Mouse (Mus musculus): ENCODE measurements at regions not wholly inside any gene's neighbourhood (a gene's known extent, or its start where the extent isn't known, plus 50 kb on each side); places are given as distances from the start of the nearest gene placed in this dataset.

GRCm38 (mm10) chr5:149815879-149816278, 137.8 kb downstream of the B3glct start:
- no peak overlapping the region for H3K4me2 ChIP-seq (ENCODE audit: low read depth, low read length)
- H3K36me3 ChIP-seq (ENCODE audit: control insufficient read depth, insufficient read depth): no peaks in the 10 kb centered on the region
- no peaks in the 10 kb centered on the region for H3K9me3 ChIP-seq (replicated peaks; ENCODE audit: control insufficient read depth, low read length)
- no peak for ATAC-seq (replicated peaks; ENCODE audit: extremely low read depth, insufficient read depth, low FRiP score)
- no peak overlapping the region for H3K27ac ChIP-seq (ENCODE audit: low read length)
- no peaks in the 10 kb centered on the region for H3K4me1 ChIP-seq (ENCODE audit: control insufficient read depth, insufficient read depth, low read length)
- no peak overlapping the region for H3K4me3 ChIP-seq (ENCODE audit: low read length)
- H3K27me3 ChIP-seq (ENCODE audit: control insufficient read depth, insufficient read depth, low read length): no peaks in the 10 kb centered on the region; the same call in 1 of the 2 replicates
- no peak overlapping the region for H3K9ac ChIP-seq (ENCODE audit: low read length)
- 28% methylated on average over 3 of the region's 3 CpGs for WGBS

GRCm38 (mm10) chr5:149818812-149819211, 140.8 kb downstream of the B3glct start:
- no peak overlapping the region for H3K4me3 ChIP-seq (ENCODE audit: low read length)
- 31% methylated on average over 6 of the region's 6 CpGs for WGBS
- H3K27ac ChIP-seq (ENCODE audit: low read length): no peak overlapping the region

DNA sequence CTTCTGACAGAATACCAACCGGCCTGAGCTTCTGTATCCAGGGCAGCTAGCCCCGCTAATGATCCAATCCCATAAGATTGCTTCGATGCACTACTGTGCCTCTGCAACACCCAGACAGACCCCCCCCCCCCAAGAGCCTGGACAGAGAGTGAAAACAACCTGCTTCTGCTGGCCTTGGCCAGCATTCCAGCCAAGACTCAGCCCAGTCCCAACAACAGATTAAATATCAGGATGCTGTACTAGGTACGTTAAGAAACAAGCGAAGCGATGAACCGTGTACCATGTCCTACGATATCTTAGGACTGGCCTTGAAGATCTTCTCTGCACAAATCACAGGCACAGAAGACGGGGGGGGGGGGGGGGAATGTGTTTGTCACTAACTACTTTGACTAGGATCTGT, 145.8 kb downstream of the B3glct start:
- Histone ChIP-seq H3K36me3 (ENCODE audit: control insufficient read depth, insufficient read depth) (no peaks in the 10 kb centered on the region), H3K27ac (ENCODE audit: low read length) (no peak overlapping the region), H3K4me1 (ENCODE audit: control insufficient read depth, insufficient read depth, low read length) (no peaks in the 10 kb centered on the region), H3K4me3 (ENCODE audit: low read length) (no peak overlapping the region), H3K27me3 (ENCODE audit: control insufficient read depth, insufficient read depth, low read length) (no peaks in the 10 kb centered on the region), H3K9ac (ENCODE audit: low read length) (no peak overlapping the region), H3K9me3 (replicated peaks; ENCODE audit: control insufficient read depth, low read length) (no peaks in the 10 kb centered on the region), H3K4me2 (ENCODE audit: low read depth, low read length) (no peak overlapping the region)
- WGBS: 79% methylated on average over 9 of the region's 9 CpGs
- no peak for ATAC-seq (replicated peaks; ENCODE audit: extremely low read depth, insufficient read depth, low FRiP score)

More at GRCm38 (mm10) chr5:149818812-149819211, 140.8 kb downstream of the B3glct start:
- no peaks in the 10 kb centered on the region; the same call in 1 of the 2 replicates for H3K27me3 ChIP-seq (ENCODE audit: control insufficient read depth, insufficient read depth, low read length)
- no peaks in the 10 kb centered on the region for H3K36me3 ChIP-seq (ENCODE audit: control insufficient read depth, insufficient read depth)
- no peaks in the 10 kb centered on the region for H3K4me1 ChIP-seq (ENCODE audit: control insufficient read depth, insufficient read depth, low read length)
- no peak for ATAC-seq (replicated peaks; ENCODE audit: extremely low read depth, insufficient read depth, low FRiP score)
- no peak overlapping the region for H3K4me2 ChIP-seq (ENCODE audit: low read depth, low read length)
- H3K9ac ChIP-seq (ENCODE audit: low read length): no peak overlapping the region
- H3K9me3 ChIP-seq (replicated peaks; ENCODE audit: control insufficient read depth, low read length): no peaks in the 10 kb centered on the region

DNA sequence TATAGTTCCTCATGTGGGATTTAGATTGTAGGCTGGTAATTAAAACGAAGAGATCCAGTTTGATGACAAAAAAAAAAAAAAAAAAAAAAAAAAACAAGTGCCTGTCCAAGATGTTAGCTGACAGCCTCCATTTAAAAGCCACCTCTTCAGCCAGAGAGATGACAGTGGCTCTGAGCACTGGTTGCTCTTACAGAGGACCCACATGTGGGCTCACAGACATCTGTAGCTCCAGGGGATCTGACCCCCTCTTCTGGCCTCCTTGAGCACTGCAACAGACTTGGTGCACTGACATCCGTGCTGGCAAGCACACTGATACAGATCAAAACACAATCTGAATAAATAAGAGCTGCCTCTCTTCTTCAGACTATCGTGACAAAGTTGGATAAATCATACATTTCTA, 149.6 kb downstream of the B3glct start:
- H3K4me3 ChIP-seq (ENCODE audit: low read length): no peak overlapping the region
- H3K27me3 ChIP-seq (ENCODE audit: control insufficient read depth, insufficient read depth, low read length): no peaks in the 10 kb centered on the region
- no peak overlapping the region for H3K4me2 ChIP-seq (ENCODE audit: low read depth, low read length)
- H3K9ac ChIP-seq (ENCODE audit: low read length): no peak overlapping the region
- H3K36me3 ChIP-seq (ENCODE audit: control insufficient read depth, insufficient read depth): no peaks in the 10 kb centered on the region
- ATAC-seq (replicated peaks; ENCODE audit: extremely low read depth, insufficient read depth, low FRiP score): no peak
- 43% methylated on average over 3 of the region's 3 CpGs for WGBS
- no peaks in the 10 kb centered on the region for H3K4me1 ChIP-seq (ENCODE audit: control insufficient read depth, insufficient read depth, low read length)
- no peak overlapping the region for H3K27ac ChIP-seq (ENCODE audit: low read length)
- H3K9me3 ChIP-seq (replicated peaks; ENCODE audit: control insufficient read depth, low read length): no peaks in the 10 kb centered on the region

DNA sequence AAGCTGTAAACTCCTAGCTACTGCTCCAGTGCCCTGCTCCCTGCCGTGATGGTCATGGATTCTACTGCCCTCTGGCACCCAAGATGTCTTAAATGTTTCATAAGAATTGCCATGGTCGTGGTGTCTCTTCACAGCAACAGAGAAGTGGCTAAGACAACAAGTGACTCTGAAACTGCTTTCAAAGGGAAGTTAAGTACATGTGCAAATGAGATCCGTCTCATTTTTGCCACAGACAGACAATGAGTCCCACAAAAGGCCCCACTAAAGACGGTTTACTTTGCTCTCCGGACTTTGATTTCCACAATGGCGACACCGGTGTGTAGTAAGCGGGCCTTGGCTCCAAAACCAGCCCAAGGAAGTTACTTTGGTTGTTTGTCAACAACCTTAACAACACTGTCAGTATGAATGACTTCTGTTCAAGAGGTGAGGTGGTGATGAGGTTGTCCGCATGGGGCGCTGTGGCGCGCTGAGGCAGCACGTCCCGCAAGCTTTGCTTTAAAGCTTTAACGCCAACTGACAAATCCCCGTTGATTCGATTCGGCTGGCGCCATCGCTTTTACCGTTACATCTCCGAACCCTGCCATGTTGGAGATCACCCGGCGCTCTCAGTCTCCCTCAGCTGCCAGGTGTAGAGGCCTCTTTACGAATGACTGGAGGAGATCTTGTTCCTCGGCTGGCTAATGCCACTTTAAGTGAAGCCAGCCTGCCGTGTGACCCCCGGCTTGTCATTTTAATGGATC, 153.3 kb downstream of the B3glct start:
- H3K4me3 ChIP-seq (ENCODE audit: low read length): peak overlapping the region; percentile 56
- H3K9ac ChIP-seq (ENCODE audit: low read length): peak overlapping the region; percentile 66
- H3K27ac ChIP-seq (ENCODE audit: low read length): no peak overlapping the region
- no peaks in the 10 kb centered on the region for H3K36me3 ChIP-seq (ENCODE audit: control insufficient read depth, insufficient read depth)
- no peaks in the 10 kb centered on the region for H3K27me3 ChIP-seq (ENCODE audit: control insufficient read depth, insufficient read depth, low read length)
- no peaks in the 10 kb centered on the region for H3K4me1 ChIP-seq (ENCODE audit: control insufficient read depth, insufficient read depth, low read length)
- 5% methylated on average over 28 of the region's 28 CpGs for WGBS
- ATAC-seq (replicated peaks; ENCODE audit: extremely low read depth, insufficient read depth, low FRiP score): no peak
- peak overlapping the region; percentile 90 for H3K4me2 ChIP-seq (ENCODE audit: low read depth, low read length)
- H3K9me3 ChIP-seq (replicated peaks; ENCODE audit: control insufficient read depth, low read length): no peaks in the 10 kb centered on the region

DNA sequence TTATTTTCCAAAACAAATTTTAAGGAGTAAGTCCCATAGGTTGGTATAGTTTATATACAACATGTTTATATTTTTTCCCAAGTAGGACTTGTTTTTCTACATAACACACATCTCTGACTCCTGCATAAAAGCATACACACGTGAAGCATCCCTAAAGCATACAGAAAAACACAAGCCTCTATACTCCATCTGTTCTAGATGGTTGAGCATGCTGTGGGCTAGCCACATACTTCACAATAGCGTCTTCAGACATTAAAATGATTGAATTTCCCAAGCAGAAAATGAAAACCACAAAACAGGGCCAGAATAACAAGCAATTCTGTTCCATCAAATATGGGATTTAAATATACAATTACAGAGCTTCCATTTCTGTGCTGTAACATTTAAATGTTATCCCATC, 159.3 kb downstream of the B3glct start:
- Histone ChIP-seq H3K9me3 (replicated peaks; ENCODE audit: control insufficient read depth, low read length) (0 out of 2 replicates have a peak, but pooled peaks cover 3% of the 10 kb centered on the region), H3K4me2 (ENCODE audit: low read depth, low read length) (no peak overlapping the region), H3K9ac (ENCODE audit: low read length) (no peak overlapping the region), H3K4me3 (ENCODE audit: low read length) (no peak overlapping the region), H3K27me3 (ENCODE audit: control insufficient read depth, insufficient read depth, low read length) (no peaks in the 10 kb centered on the region), H3K4me1 (ENCODE audit: control insufficient read depth, insufficient read depth, low read length) (no peaks in the 10 kb centered on the region), H3K36me3 (ENCODE audit: control insufficient read depth, insufficient read depth) (no peaks in the 10 kb centered on the region), H3K27ac (ENCODE audit: low read length) (no peak overlapping the region)
- no peak for ATAC-seq (replicated peaks; ENCODE audit: extremely low read depth, insufficient read depth, low FRiP score)
- 59% methylated on average over 2 of the region's 2 CpGs for WGBS

- Histone ChIP-seq H3K27me3 (ENCODE audit: control insufficient read depth, insufficient read depth, low read length) (peaks cover 2% of the 10 kb centered on the region; the same call in 1 of the 2 replicates), H3K36me3 (ENCODE audit: control insufficient read depth, insufficient read depth) (no peaks in the 10 kb centered on the region), H3K9ac (ENCODE audit: low read length) (no peak overlapping the region), H3K4me2 (ENCODE audit: low read depth, low read length) (no peak overlapping the region), H3K9me3 (replicated peaks; ENCODE audit: control insufficient read depth, low read length) (no peaks in the 10 kb centered on the region), H3K4me1 (ENCODE audit: control insufficient read depth, insufficient read depth, low read length) (no peaks in the 10 kb centered on the region), H3K4me3 (ENCODE audit: low read length) (no peak overlapping the region), H3K27ac (ENCODE audit: low read length) (no peak overlapping the region)
- ATAC-seq (replicated peaks; ENCODE audit: extremely low read depth, insufficient read depth, low FRiP score): no peak
- 64% methylated on average over 6 of the region's 6 CpGs for WGBS
Measured at GRCm38 (mm10) chr5:149842491-149842890, 164.5 kb downstream of the B3glct start.

- Histone ChIP-seq H3K27me3 (ENCODE audit: control insufficient read depth, insufficient read depth, low read length) (peaks cover 2% of the 10 kb centered on the region; the same call in 1 of the 2 replicates), H3K4me1 (ENCODE audit: control insufficient read depth, insufficient read depth, low read length) (no peaks in the 10 kb centered on the region), H3K27ac (ENCODE audit: low read length) (no peak overlapping the region), H3K9me3 (replicated peaks; ENCODE audit: control insufficient read depth, low read length) (no peaks in the 10 kb centered on the region), H3K4me2 (ENCODE audit: low read depth, low read length) (no peak overlapping the region), H3K36me3 (ENCODE audit: control insufficient read depth, insufficient read depth) (no peaks in the 10 kb centered on the region), H3K4me3 (ENCODE audit: low read length) (no peak overlapping the region), H3K9ac (ENCODE audit: low read length) (no peak overlapping the region)
- no peak for ATAC-seq (replicated peaks; ENCODE audit: extremely low read depth, insufficient read depth, low FRiP score)
- 48% methylated on average over 7 of the region's 7 CpGs for WGBS
Measured at GRCm38 (mm10) chr5:149843310-149843709, 165.3 kb downstream of the B3glct start.

GRCm38 (mm10) chr5:149845256-149845655, 167.2 kb downstream of the B3glct start:
- Histone ChIP-seq H3K27ac (ENCODE audit: low read length) (no peak overlapping the region), H3K9me3 (replicated peaks; ENCODE audit: control insufficient read depth, low read length) (no peaks in the 10 kb centered on the region), H3K4me1 (ENCODE audit: control insufficient read depth, insufficient read depth, low read length) (no peaks in the 10 kb centered on the region), H3K27me3 (ENCODE audit: control insufficient read depth, insufficient read depth, low read length) (peaks cover 2% of the 10 kb centered on the region; the same call in 1 of the 2 replicates), H3K36me3 (ENCODE audit: control insufficient read depth, insufficient read depth) (no peaks in the 10 kb centered on the region), H3K4me2 (ENCODE audit: low read depth, low read length) (no peak overlapping the region), H3K9ac (ENCODE audit: low read length) (no peak overlapping the region), H3K4me3 (ENCODE audit: low read length) (no peak overlapping the region)
- no peak for ATAC-seq (replicated peaks; ENCODE audit: extremely low read depth, insufficient read depth, low FRiP score)
- WGBS: 65% methylated on average over 8 of the region's 8 CpGs
